Mouse (Mus musculus): ENCODE measurements around the gene Glipr1l1.

- TF ChIP-seq CTCF (IDR thresholded peaks at IDR 0.05; ENCODE audit: low read depth, low read length) (no peak), POLR2A (IDR thresholded peaks at IDR 0.05; ENCODE audit: insufficient read depth, low read length) (no peak)
Measured at GRCm38 (mm10) chr10:112023585-112023984, 36.4 kb upstream of the Glipr1l1 start.
